Mouse (Mus musculus) erythroid progenitor cell, adult 5-6 weeks (primary cell): ENCODE measurements around the gene Slc30a2. TPM values are rescaled to one million over a fixed set of nuclear protein-coding genes. Genes with fewer than 3 reads are reported as not detected.
"Not testable (repeated sequence)": the region's sequence is repeated elsewhere in the genome, so short reads cannot be mapped to it uniquely, and the experiment has no call there.

Source experiments
- ATAC-seq: replicated peaks from 2 replicates; pipeline ENCODE4 v1.8.0; 2016; ENCODE audit warnings: moderate number of reproducible peaks, mild to moderate bottlenecking, moderate TSS enrichment, inconsistent platforms; ENCODE audit not compliant: poor library complexity, low FRiP score, severe bottlenecking
- total RNA-seq, 2 experiments: library from RNA; stranded (forward) in 1 of 2; stranded (reverse) in 1 of 2; fragments of 150-400 nt in 1 of 2; fragments of 186-747, 209-891 nt in 1 of 2; gene quantifications; 2 replicates each; pipeline versions ENCODE4 v1.2.3 to v1.2.4; 2015 to 2017; ENCODE audit warnings: low replicate concordance in 2 of 2

Gene Slc30a2
- total RNA-seq, 2 experiments from 2014 or later, result not detected

DNA sequence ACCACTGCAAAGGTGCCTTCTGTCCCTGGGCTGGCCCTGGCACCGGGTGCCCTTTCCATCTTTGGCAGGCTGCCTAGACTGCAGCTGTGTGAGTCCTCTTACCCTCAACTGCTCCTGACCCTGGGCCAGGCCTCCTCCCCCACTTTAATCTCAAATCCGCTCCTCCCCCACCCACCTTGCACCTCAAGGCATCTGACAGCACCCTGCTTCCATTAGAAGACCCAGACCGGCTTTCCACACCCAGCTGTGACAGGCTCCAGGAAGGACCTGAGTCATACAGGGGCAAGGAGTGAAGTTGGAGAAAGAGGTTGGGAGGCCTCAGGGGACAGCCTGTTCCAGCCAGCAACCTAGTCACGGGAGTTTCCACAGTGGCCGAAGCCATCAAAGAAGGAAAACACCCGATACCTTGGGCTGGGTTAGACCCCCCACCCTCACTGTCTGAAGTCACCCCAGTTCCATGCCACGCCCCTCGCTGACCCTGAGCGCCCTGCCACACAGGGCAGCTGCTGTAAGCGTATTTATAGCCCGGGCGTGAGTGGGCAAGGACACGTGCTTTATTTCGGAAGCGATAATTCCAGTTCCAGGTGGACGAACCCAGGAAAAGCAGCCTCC is 13.0 kb downstream of the Slc30a2 start:
- no peak for ATAC-seq

DNA sequence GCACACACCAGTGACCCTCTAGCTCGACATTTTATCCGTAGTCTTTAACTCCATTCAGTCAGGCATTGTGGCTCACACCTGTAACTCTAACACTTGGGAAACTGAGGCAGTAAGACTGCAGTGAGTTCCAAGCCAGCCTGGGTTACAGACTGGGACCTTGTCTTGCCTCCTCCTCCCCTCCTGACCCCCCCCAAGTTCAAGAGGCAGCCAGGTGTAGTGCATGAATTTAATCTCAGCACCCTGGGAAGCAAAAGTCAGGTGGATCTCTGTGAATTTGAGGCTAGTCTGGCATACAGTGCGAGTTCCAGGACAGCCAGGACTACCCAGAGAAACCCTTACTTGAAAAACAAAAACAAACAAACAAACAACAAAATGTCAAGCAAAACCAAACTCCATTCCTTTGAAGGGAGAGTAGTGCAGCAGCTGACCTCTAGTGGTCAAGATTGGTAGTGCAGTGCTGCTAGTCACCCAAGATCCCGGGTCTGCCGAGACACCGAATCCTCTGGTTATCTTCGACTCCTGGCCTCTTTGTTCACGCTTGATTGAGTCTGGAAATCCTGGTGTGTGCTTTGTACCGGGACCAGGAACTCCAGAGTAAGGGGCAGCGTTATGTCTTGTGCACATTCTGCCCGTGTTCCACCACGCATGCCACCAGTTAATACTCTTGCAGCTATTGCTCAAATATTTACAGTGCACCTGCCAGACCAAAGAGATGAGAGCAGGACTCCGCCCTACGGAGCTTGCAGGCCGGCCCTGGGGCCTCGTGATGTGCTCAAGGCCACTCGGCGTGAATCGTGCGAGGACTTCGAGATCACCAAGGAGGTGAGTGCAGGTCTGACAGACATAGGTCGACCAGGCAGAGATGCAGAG is 13.8 kb downstream of the Slc30a2 start:
- peak; percentile 65; the same call in 1 of the 2 replicates for ATAC-seq

DNA sequence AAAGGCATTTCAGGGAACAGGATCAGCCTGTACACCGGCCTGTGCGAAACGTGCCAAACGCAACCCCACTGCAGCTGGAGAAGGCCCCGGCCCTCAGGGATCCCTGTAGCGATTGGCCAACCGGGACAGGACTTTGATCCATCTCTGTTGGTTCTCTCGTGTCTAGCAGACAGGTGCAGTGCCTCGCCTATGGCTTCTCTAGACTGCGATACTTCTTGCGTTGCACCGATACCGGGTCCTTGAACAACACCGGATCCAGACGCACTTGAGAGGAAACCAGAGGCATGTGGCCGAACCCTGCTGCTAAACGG is 14.4 kb downstream of the Slc30a2 start:
- ATAC-seq, result no peak

DNA sequence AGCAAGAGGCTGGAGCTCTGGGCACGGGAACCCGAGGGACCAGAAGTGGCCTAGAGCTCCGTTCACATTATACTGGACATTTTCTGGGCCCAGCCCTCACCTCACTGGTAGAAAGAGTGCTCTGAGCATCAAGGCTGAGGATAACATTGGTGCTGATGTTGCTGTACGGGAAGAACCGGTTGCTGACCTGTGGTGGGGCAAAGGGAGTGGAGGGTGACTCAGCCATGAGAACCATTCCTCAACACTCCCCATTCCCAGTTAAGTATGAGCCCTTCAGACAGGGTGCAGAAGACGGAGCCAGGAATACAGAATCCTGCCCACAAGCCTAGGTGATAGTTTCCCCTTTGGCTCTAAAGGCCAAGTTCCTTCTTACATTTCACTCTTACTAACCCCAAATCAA is 16.7 kb downstream of the Slc30a2 start:
- ATAC-seq, result no peak

DNA sequence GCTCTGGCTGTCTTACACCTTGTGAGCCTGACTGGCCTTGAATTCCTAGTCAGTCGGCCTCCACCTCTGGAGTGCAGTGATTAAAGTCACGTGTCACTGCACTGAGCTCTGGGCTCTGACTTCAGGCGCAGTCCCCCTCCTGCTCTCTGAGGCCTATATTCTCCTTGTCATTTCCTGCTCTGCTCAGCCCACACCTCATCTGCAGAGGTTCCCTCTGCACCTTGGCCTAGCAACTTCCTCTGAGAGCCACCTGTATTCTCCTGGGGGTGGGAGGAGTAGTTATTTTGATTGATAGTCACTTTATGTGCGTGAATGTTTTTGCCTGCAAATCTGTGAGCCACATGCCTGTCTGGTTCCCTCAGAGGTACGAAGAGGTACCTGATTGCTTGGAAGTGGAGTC is 18.2 kb downstream of the Slc30a2 start:
- no peak for ATAC-seq

DNA sequence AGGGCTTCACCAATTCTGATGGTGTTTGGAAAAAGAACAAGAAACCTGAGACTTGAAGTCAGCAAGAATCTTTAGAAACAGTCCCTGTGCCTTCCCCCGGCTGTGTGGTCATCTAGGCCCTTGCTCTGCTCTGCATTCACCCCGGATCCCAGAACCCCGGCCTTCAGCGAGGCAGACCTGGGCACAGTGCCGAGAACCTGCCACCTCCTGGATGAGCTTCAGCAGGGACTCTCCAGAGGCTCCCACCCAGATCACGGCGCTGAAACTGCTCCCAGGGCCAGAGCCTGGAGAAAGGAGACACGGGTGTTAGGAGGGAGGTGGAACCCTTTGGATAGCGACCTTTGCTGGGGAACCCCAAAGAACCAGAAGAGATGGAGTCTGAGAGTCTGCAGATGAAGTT is 19.1 kb downstream of the Slc30a2 start:
- no peak for ATAC-seq

DNA sequence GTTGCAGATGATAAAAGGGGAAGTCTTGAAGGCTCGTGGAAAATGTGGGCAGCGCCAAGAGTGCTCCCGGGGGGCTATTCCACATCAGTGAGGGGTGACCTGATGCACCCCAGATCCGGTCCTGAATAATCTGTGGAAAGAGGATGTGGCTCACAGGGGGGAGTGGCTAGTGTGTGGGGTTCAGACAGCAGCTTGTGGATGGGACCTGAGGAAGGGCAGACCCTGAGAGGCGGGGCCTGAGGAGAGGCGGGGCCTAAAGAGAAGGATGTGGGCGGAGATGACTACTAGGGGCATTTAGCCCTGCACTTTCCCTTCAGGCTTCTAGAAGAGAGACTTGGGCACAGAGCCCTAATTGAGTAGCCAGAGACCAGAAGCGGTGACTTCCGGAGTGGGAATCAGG is 19.6 kb downstream of the Slc30a2 start:
- no peak for ATAC-seq

DNA sequence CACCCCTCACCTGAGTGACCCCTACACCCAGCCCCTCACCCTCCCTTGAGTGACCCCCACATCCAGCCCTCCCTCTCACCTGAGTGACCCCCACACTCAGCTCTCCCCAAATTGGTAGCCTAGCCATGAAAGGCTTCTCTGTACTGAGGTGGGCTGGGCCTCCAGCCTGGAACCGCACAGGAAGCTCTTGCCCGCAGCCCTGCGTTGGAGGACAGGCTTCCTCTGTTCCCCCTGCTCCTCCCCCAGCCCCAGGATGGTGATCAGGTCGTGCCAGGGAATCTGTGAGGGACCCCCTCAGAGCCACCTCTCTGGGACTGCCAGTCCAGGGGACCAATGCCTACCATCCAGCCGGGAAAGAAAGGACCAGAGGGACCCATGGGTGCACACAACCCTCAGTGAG is 22.3 kb downstream of the Slc30a2 start:
- ATAC-seq, result no peak

DNA sequence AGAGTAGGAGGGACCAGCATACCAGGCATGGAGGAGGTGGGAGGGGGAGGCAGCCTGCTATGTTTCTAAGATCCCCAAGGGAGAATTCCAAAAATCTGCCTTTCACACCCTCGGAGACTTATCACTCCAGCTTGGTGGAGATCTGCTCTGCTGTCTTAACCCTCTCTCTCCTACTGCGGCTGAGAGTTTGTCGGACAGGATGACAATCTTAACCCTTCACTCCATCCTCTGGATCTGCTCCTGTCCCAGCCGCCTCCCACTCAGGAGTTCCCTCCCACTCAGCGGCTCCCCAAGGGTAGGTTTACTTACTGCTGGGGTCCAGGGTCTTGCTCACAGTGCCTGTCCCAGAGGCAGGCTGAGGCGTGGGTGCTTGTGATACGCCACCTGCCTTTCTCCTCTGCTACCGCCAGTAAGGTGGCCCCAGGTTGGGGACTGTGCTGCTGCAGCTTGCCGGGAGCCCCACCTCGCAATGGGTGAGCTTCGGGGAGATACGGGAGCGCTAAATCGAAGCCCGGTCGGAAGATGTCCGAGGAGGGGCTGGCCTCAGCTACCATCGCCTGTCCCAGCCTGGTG is 27.8 kb downstream of the Slc30a2 start:
- no peak for ATAC-seq

DNA sequence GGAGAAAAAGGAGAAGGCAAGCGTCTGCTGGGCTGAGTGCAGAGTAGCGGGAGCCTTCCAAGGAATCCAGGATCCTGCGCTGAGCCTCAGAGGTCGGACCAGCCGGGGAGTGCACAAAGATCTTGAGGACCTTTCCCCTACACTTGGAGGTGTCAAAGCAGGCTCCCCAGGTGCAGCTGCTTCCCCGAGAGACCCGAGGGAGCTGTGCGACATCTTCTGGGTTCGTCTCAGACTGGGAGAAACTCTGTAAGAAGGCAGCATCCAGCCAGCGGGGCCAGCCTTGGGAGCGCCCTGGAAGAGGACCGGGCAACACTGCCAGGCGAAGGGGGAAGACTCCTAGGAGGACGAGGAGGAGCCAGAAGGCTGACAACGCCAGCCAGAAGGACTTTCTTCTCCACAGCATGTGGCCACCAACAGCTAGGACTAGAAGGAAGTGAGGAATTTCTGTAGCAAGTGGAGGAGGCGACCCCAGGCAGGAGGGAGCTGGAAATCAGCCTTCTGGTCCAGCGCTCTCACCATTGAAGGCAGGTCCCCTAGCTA is 28.4 kb downstream of the Slc30a2 start:
- ATAC-seq, result no peak

DNA sequence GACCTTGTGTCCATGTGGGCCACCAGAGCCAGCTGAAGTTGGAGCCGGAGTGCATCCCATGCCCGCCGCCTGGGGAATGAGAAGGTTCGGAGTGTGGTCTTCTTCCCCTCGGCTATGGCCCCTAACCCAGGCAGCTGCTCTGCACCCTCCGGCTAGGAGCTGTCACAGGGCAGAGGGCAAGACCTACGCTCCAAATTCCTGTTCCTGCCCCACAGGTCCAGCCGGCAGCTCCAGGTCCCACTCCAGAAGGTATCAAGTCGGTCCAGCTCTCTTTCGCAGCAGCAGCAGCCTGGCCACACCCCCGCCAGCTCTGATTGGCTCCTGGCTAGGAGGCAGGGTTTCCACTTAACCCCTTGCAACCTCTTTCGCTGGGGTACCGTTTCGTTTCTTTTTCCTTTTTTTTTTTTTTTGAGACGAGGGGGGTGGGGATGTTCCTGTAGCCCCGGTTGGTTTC is 29.3 kb downstream of the Slc30a2 start:
- ATAC-seq, result no peak

DNA sequence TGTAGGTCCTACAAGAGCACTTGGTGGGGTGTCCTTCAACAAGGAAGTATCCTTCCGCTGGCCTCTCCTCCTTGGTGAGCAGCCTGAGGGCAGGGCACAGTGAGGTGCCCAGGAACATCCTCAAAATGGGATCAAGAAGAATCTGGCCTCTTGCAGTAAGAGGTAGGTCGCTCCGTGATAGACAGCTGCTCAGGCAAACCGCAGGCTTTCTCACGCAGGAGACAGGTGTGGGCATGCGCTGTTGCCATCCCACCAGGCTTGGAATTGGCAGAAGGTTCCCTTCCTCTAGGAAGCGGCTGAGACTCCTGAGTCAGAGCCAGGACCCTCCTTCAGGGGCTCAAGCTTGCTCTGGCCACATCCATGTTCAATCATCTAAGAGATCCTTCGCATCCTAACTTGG is 30.3 kb downstream of the Slc30a2 start:
- ATAC-seq, result no peak

DNA sequence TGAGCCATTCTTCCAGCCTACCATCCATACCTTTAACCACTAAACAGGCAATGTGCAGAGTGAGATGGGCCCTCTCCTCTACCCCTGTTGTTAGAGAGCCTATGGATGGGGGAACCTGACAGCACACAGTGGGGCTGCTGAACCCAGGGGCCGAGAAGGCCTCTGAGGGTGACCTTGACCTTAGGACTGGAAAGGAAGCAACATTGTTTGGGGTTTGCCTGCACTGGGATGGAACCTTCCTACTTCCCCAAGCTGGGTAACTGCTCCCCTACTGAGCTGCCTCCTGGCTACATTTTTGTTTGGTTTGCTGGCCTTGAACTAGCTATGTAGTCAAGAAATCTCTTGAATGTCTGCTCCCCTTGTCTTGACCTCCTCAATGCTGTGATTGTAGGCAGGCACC is 31.3 kb downstream of the Slc30a2 start:
- no peak for ATAC-seq

DNA sequence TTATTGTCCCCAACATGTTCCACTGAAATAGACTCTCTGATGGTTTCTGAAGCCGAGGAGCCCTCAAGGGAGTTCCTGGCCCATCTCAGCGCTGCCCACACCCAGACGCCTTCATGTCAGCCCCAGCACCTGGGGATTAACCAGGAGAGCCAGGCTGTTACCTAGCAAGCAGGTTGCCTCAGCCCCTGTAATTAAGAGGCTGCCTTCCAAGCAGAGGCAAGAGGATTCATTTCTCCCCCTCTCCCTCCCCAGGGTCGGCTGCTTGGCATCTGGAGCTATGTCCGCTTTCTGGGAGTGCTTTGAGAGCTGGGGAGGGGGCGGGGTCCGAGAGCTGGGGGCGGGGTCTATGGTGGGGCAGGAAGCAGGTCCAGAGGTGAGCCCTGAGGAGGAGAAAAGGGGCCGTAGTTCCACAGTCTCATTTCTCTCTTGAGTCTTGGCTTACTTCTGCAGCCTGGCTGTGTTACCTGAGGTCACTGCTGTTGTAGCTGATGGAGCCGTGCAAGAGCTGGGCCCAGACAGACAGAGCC is 35.2 kb downstream of the Slc30a2 start:
- no peak for ATAC-seq

DNA sequence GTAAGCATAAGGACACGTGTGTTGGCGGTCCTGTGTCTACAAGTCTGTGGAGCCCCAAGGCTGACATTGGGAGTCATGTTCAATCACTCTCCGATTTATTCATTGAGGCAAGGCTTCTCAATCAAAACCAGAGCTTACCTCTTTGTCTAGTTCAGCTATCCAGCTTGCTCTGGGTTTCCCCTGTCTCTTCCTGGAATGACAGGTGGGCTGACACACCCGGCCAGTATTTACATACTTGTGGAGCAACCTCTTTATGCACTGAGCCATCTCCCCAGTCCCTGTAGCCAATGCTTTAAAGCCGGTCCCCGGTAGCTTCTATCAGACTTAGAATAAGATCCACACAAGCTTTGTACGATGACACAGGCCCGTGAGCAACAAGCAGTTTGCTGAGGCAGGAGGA is 36.5 kb downstream of the Slc30a2 start:
- no peak for ATAC-seq

DNA sequence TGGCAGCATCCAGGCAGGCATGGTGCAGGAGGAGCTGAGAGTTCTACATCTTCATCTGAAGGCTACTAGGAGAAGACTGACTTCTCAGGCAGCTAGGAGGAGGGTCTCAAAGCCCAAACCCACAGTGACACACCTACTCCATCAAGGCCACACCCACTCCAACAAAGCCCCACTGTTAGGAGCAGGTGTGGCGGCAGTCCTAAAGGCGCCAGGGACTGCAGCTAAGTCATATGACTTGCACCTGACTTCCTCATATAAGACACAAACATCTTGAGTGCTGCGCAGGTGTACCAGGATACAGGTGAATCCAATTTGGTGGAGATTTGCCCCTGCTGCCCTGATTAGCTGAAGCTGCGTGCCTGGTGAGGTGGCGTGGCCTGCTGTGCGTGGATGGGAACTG is 40.8 kb downstream of the Slc30a2 start, which contains the start of gene Extl1:
TSS of gene Extl1 (minus strand) at position 101 of the 400 bp plus-strand sequence.
- not testable (repeated sequence) for ATAC-seq

DNA sequence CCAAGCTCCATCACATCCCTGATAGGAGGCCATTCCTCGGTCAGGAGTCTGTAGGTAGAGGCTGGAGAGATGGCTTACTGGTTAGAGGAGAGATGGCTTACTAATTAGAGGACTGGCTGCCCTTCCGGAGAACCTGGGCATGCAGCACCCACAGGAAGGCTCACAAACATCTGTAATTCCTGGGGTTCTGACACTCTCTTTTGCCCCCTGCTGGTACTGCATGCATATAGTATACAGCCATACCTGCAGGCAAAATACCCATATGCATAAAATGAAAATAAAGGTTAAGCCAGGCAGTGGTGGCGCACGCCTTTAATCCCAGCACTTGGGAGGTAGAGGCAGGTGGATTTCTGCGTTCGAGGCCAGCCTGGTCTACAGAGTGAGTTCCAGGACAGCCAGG is 44.3 kb downstream of the Slc30a2 start:
- no peak for ATAC-seq

DNA sequence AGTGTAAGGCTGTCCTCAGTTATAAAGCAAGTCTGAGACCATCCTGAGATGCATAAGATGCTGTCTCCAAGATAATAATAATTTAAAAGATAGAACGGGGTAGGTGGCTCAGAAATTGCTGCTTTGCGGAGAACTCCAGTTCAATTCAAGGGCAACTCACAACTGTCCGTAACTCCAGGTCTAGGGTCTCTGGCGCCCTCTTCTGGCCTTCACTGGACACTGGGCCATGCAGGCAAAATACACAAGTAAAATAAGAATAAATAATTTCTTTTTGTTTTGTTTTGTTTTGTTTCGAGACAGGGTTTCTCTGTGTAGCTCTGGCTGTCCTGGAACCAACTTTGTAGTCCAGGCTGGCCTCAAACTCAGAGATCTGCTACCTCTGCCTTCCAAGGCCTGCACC is 45.4 kb downstream of the Slc30a2 start:
- ATAC-seq, result no peak

DNA sequence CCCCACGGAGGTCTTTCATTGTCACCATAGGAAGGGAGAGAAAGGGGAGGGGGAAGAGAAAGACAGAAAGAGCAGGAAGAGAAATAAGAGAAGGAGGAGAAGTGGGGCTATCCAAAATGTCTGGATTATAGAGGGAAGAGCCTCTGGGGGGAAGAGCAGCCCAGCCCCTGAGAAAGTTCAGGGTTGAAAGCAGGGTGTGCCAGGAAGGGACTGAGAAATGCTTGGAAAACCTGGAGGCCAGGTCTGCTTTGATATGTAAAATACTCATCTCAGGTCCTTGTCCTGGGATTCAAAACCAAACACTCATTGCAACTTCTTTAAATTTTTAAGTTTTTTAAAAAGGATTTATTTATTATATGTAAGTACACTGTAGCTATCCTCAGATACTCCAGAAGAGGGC is 48.7 kb downstream of the Slc30a2 start:
- ATAC-seq, result no peak

DNA sequence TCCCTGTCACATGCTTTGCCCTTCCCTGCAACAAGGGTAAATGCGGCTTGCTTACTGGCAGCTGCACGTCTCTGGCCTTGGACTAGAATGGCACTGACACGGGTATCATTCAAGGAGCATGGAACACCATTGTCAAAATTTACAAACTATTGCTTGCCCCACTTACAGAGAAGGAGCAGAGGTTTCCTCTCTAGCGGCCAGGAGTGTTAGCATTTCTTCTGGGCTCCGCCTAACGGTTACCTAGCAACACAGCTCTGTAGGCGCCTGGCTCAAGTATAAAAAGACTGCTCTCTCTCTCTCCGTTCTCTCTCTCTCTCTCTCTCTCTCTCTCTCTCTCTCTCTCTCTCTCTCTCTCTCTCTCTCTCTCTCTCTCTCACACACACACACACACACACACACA is 49.6 kb downstream of the Slc30a2 start:
- ATAC-seq, result no peak

DNA sequence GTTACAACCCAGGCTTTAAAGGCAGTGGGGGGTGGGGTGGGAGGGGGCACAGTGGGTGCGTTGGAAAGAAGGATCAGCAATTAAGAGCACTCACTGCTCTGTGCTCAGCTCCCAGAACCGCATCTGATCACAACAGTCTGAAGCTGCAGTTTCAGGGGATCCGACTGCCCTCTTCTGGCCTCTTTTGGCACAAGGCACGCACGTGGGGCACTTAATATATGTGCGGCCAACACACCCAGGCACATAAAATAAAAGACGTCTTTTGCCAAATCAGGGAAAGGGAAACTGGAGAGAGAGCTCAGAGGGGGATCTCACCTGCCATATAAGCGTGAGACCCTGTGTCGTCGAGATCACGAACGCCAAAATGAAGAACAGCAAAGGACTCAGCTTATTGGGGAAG is 50.0 kb downstream of the Slc30a2 start:
- ATAC-seq, result no peak
